Mouse (Mus musculus) lung, postnatal 25 days (tissue): Measurements from ENCODE around the gene Tmem18.

Source experiments
- DNase-seq: peaks from one replicate; pipeline ENCODE4 v3.0.0; 2022; ENCODE audit warnings: low spot score

The Tmem18 gene

DNA sequence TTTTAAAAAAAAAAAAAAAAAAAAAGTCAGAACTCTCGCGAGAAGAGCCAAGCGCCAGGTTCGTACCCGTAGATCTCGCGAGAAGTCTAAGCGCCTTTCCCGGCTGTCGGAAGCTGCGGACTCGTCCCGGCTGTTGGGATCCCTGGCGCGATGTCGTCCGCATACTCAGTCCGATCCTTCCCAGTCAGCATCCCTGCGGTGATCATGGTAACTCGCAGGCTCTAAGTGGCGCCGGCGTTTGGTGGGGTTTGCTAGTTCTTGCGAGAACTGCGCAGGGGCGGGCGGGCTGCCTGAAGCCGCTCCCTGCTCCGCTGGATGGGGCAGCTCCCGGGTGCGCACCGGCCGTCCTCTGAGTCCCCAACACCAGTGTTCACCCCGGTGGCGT lies at the start of gene Tmem18:
Gene Tmem18 (plus strand): TSS at position 71 of the 385 bp plus-strand sequence.
- peak; percentile 80 for DNase-seq

DNA sequence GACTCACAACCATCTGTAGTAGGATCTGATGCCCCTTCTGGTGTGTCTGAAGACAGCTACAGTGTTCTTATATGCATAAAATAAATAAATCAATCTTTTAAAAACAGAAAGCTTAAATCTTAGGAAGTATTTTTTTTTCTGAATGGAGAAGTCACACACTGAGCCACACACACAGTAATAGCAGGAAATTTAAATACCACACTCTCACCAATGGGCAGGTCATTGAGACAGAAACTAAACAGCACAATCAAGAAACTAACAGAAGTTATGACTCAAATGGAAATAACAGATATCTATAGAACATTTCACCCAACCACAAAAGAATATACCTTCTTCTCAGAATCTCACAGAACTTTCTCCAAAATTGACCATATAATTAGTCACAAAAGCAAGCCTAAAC lies 26.9 kb upstream of the Tmem18 start:
- DNase-seq = no peak

DNA sequence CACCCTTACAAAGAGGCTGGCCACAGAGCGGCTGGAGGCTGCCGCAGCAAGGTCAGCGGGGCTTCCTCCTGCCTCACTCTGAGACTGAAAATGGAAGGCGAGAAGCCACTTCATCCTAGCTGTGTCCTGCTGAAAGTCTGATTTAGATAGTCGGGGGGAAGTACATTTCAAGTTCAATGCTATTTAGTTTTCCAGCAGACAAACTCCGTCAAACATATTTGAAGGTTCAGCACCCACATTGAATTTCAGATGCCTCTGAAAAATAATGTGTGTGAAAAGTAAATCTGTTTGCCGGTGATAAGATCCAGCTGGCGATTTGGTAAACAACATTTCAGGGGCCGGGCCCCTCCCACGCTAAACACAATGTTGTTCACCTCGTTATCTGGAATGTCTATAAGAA lies 22.8 kb upstream of the Tmem18 start:
- DNase-seq = no peak

DNA sequence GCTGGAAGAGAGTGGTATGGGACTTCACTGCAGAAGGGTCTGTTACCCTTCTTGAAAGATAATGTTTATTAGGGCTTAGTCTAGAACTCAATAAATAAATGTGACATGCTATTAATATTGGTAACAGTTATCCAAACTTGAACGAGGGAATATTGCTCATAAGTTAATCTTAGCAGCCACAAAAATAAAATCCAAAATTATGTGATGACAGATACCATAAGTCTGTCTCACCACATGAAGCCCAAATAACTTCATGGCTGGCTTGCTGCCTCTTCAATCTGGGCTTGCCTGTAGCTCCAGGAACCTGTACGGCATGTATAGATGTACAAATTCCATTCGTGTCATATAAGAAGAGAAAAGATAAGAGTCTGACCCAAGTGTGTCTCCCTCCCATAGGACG lies 12.2 kb upstream of the Tmem18 start:
- DNase-seq = peak; percentile 14

DNA sequence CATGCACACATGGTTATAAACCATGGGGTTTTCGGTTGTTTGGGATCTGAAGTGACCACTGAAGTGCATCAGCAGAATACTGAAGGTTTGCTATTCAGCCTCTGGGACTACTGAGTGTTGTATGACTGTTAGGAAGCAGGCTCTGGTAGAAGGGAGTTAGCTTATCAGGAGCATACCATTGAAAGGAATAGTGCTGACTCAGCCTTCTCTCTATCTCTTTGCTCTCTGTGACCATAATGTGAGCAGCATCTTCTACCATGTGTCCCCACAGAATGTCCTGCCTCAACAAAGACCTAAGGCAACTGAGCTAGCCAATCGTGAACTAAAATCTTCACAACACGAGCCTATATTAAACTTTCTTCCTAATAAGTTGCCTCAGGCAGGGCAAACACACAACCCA lies 8.3 kb upstream of the Tmem18 start:
- DNase-seq = no peak

DNA sequence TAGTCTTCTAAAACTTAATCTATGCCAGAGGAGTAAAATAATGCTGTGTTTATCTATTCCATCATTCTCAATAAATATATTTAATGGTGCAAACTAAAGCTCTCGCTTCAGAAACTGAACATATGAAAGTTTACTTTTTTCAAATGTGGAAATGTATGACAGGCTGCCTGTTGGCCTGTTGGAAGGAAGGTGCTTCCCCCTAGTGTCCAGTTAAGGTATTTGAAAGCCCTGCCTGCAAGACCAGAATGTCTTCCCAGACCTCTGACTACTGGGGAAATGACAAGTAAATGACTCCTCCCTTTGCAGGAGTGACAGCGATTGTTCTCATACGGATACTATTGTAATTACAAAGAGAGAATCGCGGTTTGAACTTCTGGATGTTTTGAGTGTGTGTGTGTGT lies 6.2 kb upstream of the Tmem18 start:
- DNase-seq = peak; percentile 81

DNA sequence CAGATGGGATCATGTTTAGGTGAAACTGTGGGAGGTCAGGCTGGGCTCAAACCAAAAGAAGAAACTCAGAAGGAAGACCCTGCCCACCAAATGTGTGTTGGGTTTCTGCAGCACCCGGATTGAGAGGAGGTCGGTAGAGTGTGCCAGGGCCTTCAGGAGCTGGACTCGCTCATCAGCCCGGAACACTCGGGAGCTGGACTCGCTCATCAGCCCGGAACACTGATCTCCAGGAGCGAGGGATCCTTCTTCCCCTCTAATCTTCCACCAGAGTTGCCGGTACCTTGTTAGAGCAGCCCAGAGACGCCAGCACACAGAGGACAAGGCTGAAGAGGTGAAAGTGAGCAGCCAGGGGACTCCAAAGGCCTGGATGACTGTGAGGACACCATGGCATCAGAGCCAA lies 2.9 kb upstream of the Tmem18 start:
- no peak for DNase-seq

DNA sequence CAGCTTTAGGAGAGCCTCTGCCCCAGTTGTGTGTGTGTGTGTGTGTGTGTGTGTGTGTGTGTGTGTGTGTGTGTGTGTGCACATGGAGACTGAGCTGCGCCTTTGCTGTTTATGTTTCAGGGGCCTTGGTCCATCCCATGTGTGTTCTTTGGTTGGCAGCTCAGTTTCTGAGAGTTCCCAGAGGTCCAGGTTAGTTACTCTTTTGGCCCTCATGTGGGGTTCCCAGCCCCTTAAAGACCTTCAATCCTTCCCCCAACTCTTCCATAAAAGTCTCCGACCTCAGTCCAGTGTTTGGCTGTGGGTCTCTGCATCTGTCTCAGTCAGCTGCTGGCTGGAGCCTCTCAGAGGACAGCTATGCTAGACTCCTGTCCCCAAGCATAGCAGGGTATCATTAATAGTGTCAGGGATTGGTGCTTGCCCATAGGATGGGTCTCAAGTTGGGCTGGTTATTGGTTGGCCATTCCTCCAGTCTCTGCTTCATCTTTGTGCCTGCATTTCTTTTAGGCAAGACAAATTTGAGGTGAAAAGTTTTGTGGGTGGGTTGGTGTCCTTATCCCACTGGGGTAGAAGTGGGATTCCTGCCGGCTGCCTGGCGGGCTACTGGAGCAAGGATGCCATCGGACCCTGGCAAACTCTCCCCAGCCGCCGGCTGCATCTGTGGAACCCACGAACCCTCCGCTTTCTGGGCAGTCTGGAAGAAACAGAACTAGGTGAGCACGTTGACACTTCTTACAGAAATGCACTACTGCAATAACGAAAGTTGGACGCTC lies 455 bp upstream of the Tmem18 start:
- no peak for DNase-seq

DNA sequence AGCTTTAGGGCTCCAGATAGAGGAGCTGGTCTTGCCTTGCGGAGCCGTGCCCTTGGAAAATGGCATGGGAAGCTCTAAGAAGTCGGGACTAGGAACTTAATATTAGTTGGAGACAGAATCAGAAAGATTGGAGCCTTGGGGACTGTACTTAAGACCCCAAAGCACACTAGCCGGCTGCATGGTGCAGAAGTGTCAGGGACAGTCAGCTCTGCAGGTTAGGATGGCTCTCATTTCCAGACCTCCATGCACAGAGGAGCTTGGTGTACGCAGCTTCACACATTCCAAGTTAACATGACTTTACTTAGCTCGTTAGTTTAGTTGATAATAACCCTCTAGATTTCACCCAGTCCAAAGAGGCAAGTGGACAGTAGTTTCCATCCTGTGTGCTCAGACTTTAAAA lies 637 bp downstream of the Tmem18 start:
- DNase-seq = no peak

DNA sequence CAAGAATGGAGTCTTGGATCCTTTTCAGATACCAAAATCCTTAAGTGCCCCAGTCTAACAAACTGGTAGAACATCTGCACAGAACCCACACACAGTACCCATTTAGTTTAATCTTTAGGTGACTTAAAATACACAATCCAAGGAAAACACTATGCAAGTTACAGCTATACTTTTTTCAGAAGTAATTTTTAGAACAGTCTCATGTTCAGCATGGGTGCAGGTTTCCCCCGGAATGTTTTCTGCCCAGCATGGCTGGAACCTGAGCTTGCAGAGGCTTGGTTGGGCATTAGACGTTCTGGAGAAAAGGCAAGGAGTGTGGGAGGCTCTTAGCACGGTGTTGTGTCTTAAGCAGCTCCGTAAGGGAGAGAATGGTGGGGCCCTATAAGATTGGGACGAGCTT lies 7.6 kb downstream of the Tmem18 start:
- DNase-seq = no peak

DNA sequence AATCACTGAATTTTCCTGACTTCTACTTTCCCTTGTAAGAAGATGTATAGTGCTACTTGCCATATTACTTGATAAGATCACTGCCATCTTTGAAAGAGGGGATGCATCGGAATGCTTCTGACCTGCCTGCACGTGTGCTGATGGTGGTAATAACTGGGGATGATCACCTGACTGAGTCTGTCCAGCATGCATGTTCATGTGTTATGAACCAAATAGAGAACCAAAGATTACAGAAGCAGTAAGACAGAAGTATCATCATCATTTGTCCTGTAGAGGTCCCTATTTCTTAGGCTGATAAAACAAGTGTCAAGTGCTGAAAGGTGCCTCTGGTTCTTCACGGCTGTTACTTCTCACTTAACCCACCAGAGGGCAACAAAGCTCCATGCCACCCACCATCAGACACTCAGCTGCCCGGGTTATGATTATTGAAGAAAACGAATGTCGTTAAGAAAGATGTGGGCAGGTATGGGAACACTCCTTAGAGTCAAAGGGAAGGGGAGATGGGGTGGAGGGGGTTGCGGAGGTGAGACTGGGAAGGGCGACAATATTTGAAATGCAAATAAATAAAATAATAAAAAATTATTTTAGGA lies 12.7 kb downstream of the Tmem18 start:
- peak; percentile 64 for DNase-seq

DNA sequence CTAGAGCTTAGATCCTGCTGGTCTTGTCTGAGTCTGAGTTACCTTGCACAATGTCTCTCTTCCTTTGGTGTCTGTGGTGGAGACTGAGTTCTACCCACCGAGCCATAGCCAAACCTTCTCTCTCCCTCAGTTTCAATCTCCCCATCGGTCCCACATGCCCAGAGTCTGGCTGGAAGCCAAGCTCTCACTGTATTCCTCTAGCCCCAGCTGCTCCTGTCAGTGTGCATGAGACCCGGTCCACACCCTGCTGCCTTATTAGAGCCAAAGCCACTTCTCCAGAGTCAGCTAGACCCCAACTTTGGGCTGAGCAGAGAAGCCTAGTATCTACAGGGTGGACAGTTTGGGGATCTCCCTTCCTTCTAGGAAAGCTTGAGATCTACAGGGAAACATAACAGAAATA lies 14.7 kb downstream of the Tmem18 start:
- DNase-seq = no peak

DNA sequence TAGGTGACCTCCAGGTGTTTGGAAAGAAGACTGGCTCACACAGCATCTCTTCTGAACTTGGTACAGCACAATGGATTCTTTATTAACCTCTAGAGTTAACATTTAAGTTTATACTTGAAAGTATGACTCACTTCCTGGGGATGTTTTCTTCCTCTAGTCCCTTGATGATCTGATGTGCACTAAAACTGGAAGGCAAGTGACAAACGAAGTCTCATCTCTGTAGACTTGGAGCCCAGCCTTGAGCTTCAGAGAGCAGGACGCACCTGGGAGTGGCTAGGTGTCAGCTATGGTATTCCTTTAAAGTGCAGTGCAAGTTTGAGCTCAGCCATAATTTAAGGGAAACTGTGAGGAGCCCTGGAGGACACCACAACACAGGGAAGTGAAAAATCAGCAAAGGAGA lies 15.2 kb downstream of the Tmem18 start:
- DNase-seq = no peak

DNA sequence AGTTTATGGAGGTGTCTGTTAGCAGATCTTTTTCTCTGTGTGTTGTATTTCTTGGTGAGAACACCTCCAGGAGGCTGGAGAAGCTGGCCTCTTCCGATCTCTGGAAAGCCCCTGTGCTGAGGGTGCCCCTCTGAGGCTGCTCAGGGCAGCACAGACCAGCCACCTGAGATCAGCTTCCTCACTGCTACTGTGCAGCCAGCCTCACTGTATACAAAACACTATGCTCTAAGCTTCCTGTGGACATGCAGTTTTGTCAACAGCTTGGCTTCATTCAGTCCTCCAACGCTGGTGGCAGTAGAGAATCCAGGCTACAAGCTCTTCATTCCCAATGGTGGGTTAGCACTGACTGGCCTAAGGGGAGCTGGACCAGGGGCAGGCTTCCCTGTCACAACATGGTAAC lies 15.8 kb downstream of the Tmem18 start:
- no peak for DNase-seq

DNA sequence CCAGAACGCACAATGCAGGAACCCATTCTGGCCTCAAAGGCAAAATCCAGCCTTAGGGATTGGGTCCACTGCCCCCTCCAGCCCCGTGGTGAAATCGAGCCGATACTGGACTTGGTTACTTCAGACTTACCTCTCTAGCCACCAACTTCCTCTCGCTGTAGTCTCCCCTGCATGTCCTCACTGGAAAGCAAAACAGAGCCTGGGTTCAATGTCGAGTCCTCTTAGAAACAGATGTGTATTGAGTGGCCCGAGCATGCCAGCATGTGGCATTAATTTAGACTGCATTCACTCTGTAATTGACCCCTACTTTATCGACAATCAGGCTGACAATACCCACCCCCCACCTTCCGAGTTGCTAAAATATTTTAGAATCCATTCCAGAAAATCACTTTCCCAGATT lies 19.8 kb downstream of the Tmem18 start:
- no peak for DNase-seq

DNA sequence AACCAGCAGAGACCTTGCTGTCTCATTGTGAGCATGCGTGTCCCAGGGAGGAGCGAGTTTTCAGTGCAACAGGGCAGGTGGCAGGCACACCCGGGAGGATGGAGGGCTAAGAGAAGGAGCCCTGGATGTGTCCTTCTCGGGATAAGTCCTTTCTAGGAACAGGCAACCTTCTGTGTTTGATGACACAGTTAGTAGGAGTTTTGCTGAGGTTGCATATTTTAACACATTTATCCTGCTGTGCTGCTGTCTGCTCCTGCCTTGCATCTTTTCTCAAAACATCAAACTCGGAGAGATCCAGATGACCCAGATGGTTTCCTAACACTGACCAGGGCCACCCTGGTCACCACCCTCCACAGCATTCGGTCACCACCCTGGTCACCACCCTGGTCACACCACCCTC lies 20.6 kb downstream of the Tmem18 start:
- DNase-seq = no peak

DNA sequence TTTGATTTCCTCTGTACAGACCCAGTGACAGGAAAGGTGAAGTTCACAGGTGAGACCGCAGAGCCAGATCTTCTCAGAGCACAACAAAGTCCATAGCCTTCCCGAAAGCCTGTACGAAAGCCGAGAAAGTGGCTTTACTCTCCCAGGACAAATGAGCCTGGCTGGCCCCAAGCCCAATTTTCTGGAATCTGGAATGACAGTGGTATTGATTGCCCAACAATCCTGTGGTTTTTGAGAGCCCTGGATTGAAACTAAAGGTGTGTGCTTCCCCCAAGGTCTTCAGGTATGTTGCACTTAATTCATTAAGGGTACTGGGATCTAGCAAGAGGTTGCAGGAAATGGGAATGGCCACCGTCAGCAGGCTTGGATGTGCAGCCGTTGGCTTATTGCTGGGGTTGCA lies 21.7 kb downstream of the Tmem18 start:
- DNase-seq = peak; percentile 42

DNA sequence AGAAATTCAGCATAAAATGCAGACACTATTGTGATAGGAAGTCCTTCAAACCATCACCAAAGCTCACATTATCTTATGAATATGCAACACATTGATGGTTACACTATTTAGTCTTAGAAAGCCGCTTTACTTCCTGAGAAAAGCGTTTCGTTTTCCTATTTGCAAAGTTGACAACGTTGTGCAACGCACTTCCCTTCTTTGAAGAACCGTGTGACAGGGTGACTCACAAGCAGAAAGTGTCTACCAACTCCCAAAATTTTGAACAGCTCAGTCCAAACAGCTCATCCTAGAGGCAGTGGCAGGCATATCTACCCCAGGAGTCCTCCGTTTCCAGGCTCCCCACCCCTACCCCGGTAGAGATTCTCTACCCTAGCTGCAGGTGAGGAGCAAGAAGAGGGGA lies 22.5 kb downstream of the Tmem18 start:
- DNase-seq = peak; percentile 8

DNA sequence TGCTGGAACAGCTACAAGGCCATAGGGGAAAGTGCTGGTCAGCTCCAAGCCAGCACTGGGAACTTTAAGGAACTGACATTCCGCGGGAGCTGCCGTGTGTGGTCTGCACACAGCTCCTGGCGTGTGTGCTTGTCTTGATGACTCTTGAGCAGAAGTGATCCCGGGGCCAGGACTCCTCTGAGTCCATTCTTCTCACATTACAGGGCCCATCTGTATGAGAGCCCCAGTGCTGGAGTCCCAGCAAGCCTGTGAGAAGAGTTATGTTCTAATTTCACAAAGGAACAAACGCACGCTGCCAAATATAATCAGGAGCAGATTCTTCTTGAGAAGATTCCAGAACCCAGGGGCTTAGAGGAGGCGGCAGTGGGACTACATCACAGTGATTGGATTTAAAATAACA lies 34.2 kb downstream of the Tmem18 start:
- no peak for DNase-seq

DNA sequence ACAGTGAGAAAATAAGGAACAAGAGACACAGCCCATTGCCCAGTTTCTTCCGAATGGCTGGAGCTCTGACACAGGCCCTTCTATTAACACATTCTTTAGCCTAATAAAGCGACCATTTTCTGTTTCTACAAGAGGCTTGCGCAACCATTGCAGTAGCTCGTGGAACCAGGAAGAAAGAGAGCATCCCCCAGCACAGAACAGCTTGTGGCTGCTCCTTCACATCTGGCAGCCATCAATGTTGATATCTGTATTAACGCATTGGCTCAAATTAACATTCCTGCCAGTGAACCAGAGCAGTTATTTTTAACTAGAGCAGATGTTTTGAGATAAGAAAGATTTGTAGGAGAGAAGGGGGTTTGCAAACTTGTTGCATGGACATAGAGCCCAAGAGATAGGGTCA lies 44.2 kb downstream of the Tmem18 start:
- no peak for DNase-seq

DNA sequence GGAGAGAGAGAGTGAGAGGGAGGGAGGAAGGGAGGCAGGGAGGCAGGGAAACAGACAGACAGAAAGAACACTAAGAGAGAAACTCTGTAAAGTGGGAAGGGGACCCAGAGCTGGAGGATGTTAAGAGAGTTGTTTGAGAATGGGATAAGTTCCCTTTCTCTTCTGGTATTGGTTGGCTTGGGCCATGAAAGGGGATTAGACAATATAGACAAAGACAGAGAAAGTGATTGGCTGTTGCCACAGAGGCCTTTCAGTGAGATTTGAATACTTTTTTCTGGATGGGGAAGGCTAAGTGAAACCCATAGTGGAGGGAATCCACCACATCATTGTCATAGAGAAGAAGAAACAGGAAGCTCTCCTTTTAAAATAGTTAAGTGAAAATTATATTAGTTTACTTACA lies 50.3 kb downstream of the Tmem18 start:
- DNase-seq = no peak
